Mouse (Mus musculus) midbrain, embryonic 13.5 days (tissue): ENCODE measurements at regions not wholly inside any gene's neighbourhood (a gene's known extent, or its start where the extent isn't known, plus 50 kb on each side); places are given as distances from the start of the nearest gene placed in this dataset.

Experiments
- ATAC-seq: fragments of 200-750 bp; cut with Nextera tagmentation; 2 replicates; pipeline ENCODE4 v1.8.0; 2017; ENCODE audit warnings: mild to moderate bottlenecking, moderate TSS enrichment, moderate library complexity
- H3K27ac ChIP-seq: fragments of 300-500 bp; sonication (generic); 2 replicates; pipeline ENCODE4 v1.5.1; 2015; ENCODE audit warnings: inconsistent platforms, mild to moderate bottlenecking, moderate library complexity
- H3K27me3 ChIP-seq: fragments of 300-500 bp; sonication (generic); 2 replicates; pipeline ENCODE4 v1.6.1; 2015; ENCODE audit warnings: mild to moderate bottlenecking, inconsistent platforms
- H3K36me3 ChIP-seq: fragments of 300-500 bp; sonication (generic); 2 replicates; pipeline ENCODE4 v1.6.1; 2015; ENCODE audit warnings: mild to moderate bottlenecking, inconsistent platforms
- H3K4me1 ChIP-seq: fragments of 300-500 bp; sonication (generic); replicated peaks from 2 replicates; pipeline ENCODE4 v1.6.1; 2015; ENCODE audit warnings: inconsistent platforms
- H3K4me2 ChIP-seq: fragments of 300-500 bp; sonication (generic); replicated peaks from 2 replicates; pipeline ENCODE4 v1.6.1; 2015; ENCODE audit warnings: moderate library complexity, mild to moderate bottlenecking, inconsistent platforms
- H3K4me3 ChIP-seq: fragments of 300-500 bp; sonication (generic); replicated peaks from 2 replicates; pipeline ENCODE4 v1.5.1; 2015; ENCODE audit warnings: mild to moderate bottlenecking, inconsistent platforms
- H3K9ac ChIP-seq: fragments of 300-500 bp; sonication (generic); replicated peaks from 2 replicates; pipeline ENCODE4 v1.6.1; 2015; ENCODE audit warnings: mild to moderate bottlenecking, inconsistent platforms
- H3K9me3 ChIP-seq: fragments of 300-500 bp; sonication (generic); 2 replicates; pipeline ENCODE4 v1.6.1; 2016; ENCODE audit warnings: mild to moderate bottlenecking, inconsistent platforms
- WGBS: fragments of 180-500 bp; shearing (Covaris S2); methylation state at CpG from one replicate; pipeline ENCODE4 v1.1.7; 2015; 5-methylcytosine and 5-hydroxymethylcytosine counted together

DNA sequence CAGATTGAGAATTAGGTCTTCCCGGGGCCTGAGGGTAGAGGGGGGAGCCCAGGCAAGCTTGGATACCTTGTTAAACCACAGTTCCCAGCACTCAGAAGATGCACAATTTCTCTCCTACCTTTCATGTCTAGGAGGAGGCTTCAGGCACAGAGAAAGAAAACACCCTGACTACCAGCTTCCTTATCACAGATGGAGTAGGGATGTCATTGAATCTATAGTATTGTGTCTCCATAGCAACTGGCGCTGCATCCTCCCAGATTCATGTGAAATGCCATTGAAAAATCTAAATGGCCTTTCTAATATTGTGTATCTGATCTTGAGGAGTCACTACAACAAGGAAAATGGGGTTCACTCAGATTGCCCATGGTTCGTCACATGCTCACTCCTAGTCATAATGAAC is 88.8 kb upstream of the Zkscan2 start:
- no peaks in the 10 kb centered on the region for H3K9me3 ChIP-seq
- no peaks in the 10 kb centered on the region for H3K36me3 ChIP-seq
- H3K27ac ChIP-seq = no peak overlapping the region

DNA sequence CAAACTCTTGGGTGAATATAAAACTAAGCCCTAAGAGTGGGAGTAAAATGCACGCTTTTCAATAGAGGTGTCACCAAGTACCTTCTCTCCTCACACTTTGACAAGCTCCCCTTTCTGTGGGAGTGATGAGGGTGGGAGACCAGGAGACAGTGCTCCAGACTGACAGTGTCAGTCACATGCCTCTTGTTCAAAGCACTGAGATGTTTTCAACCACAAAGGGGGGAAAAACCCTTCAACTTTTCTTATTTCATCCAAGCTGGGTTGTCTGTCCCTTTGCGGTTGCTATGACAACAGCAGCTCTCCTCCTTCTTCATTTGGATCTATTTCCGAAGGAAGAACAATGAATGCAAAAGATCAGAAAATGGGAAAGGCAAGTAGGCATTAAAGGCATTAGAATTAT is 73.5 kb upstream of the Zkscan2 start:
- no peaks in the 10 kb centered on the region for H3K9me3 ChIP-seq
- H3K27me3 ChIP-seq = no peaks in the 10 kb centered on the region
- no peaks in the 10 kb centered on the region for H3K36me3 ChIP-seq
- no peak overlapping the region for H3K4me2 ChIP-seq
- no peak overlapping the region for H3K4me3 ChIP-seq
- peaks cover 13% of the 10 kb centered on the region for H3K4me1 ChIP-seq
- 0 out of 2 replicates have a peak overlapping the region, but pooled peaks have one; percentile 5 for H3K27ac ChIP-seq
- no peak for ATAC-seq
- no peak overlapping the region for H3K9ac ChIP-seq
- 25% methylated on average over 3 of the region's 3 CpGs for WGBS

More for the DNA sequence above, 88.8 kb upstream of the Zkscan2 start:
- H3K27me3 ChIP-seq = no peaks in the 10 kb centered on the region
- no peaks in the 10 kb centered on the region for H3K4me1 ChIP-seq
- no peak overlapping the region for H3K4me3 ChIP-seq
- WGBS = 77% methylated on average over 3 of the region's 3 CpGs
- no peak overlapping the region for H3K9ac ChIP-seq
- no peak overlapping the region for H3K4me2 ChIP-seq
- no peak for ATAC-seq

DNA sequence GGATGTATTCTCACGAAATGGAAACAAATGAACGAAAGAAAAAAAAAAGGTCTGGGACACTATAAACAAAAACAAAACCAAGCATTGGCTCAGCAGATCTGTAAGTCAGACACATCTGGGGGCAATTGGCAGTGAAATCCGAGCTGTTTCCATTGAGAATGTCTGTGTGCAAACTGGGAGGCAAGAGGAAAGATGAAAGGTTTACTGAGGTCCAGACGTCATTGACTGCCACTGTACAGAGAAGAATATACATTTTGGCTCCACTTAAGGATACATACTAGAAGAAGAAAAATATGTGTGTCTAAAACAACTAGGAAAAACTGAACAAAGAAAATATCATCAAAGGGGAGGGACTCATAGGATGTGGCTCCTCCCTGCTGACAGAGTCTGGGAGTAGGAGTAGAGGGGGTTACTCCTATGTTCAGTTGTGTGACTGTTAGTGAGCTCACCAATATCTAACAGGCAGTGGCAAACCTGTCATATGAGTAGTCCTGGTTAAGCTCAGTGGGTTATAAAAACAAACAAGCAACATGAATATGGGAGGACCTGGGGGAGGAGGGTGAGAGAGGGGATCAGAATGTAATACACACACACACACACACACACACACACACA is 72.2 kb upstream of the Zkscan2 start:
- Histone ChIP-seq H3K36me3 (no peaks in the 10 kb centered on the region), H3K4me3 (no peak overlapping the region), H3K4me1 (peaks cover 13% of the 10 kb centered on the region), H3K9me3 (no peaks in the 10 kb centered on the region), H3K27ac (no peak overlapping the region), H3K27me3 (no peaks in the 10 kb centered on the region), H3K4me2 (no peak overlapping the region), H3K9ac (no peak overlapping the region)
- 54% methylated on average over 4 of the region's 4 CpGs for WGBS
- ATAC-seq = no peak

DNA sequence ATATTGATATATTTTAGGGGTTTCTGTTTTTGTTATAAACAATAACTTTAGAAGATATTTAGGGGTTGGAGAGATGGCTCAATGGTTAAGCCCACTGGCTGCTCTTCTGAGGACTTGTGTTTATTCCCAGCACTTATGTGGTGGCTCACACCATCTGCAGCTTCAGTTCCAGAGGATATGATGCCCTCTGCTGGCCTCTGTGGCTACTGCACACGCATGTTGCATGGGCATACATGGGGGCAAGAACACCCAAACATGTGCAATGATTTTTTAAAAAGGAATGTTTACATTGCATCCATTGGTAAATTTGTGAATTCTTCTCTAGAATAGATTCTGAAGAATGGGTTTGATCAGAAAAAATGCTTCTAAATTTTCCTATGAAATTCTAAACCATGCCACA is 66.0 kb upstream of the Zkscan2 start:
- Histone ChIP-seq H3K4me3 (no peak overlapping the region), H3K36me3 (no peaks in the 10 kb centered on the region), H3K4me1 (no peaks in the 10 kb centered on the region), H3K4me2 (no peak overlapping the region), H3K27ac (no peak overlapping the region), H3K9me3 (0 out of 2 replicates have a peak, but pooled peaks cover 3% of the 10 kb centered on the region), H3K27me3 (no peaks in the 10 kb centered on the region), H3K9ac (no peak overlapping the region)
- ATAC-seq = no peak
- 55% methylated on average over 1 of the region's 1 CpGs for WGBS

DNA sequence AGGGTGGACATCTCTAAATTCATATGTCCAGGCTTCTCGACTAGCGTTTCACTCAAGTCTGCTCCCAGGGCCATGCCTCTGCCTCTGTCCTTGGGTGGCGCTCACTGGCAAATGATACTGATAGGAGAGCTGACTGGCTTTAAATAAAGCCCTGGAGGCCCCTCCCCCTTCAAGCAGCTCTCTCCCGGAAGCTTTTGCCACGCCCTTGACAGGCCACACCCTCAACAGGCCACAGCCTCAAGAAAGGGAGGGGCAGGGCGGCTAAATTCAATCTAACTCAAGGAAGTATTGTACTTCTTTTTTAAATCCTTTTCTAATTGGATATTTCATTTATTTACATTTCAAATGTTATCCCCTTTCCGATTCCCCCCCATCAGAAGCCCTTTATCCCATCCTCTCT is 59.3 kb upstream of the Zkscan2 start:
- 77% methylated on average over 7 of the region's 7 CpGs for WGBS
- ATAC-seq = no peak

More for the DNA sequence above, 59.3 kb upstream of the Zkscan2 start:
- no peaks in the 10 kb centered on the region for H3K36me3 ChIP-seq
- H3K4me3 ChIP-seq = no peak overlapping the region
- no peaks in the 10 kb centered on the region for H3K27me3 ChIP-seq
- no peak overlapping the region for H3K9ac ChIP-seq
- 0 out of 2 replicates have a peak, but pooled peaks cover 3% of the 10 kb centered on the region for H3K9me3 ChIP-seq
- H3K4me1 ChIP-seq = no peaks in the 10 kb centered on the region
- H3K4me2 ChIP-seq = no peak overlapping the region
- H3K27ac ChIP-seq = no peak overlapping the region
